Mouse (Mus musculus) hindbrain, postnatal 0 days (tissue): ENCODE measurements around the gene Gm8765. TPM values are rescaled to one million over a fixed set of nuclear protein-coding genes. Genes with fewer than 3 reads are reported as not detected.
"Not testable (repeated sequence)": the region's sequence is repeated elsewhere in the genome, so short reads cannot be mapped to it uniquely, and the experiment has no call there.

Experiments
- ATAC-seq: fragments of 200-750 bp; cut with Nextera tagmentation; 2 replicates; pipeline ENCODE4 v1.8.0; 2017; ENCODE audit warnings: mild to moderate bottlenecking, moderate TSS enrichment, moderate library complexity
- DNase-seq: peaks from one replicate; pipeline ENCODE4 v3.0.0-alpha.2; 2015; ENCODE audit warnings: low spot score
- H3K27ac ChIP-seq: fragments of 300-500 bp; sonication (generic); 2 replicates; pipeline ENCODE4 v1.5.1; 2014; ENCODE audit warnings: mild to moderate bottlenecking
- H3K27me3 ChIP-seq: fragments of 300-500 bp; sonication (generic); 2 replicates; pipeline ENCODE4 v1.6.1; 2014; ENCODE audit warnings: low read length, mixed read lengths; ENCODE audit not compliant: insufficient read depth
- H3K36me3 ChIP-seq: fragments of 300-500 bp; sonication (generic); 2 replicates; pipeline ENCODE4 v1.6.1; 2014; ENCODE audit warnings: low read length, mixed read lengths; ENCODE audit not compliant: insufficient read depth
- H3K4me1 ChIP-seq: fragments of 300-500 bp; sonication (generic); 2 replicates; pipeline ENCODE4 v1.6.1; 2014; ENCODE audit warnings: antibody characterized with exemption, low read length, mixed read lengths; ENCODE audit not compliant: insufficient read depth
- H3K4me2 ChIP-seq: fragments of 300-500 bp; sonication (generic); 2 replicates; pipeline ENCODE4 v1.6.1; 2014; ENCODE audit warnings: low read depth, mild to moderate bottlenecking, low read length, moderate library complexity, mixed read lengths
- H3K4me3 ChIP-seq: fragments of 300-500 bp; sonication (generic); 2 replicates; pipeline ENCODE4 v1.5.1; 2014; ENCODE audit warnings: low read length
- H3K9ac ChIP-seq: fragments of 300-500 bp; sonication (generic); replicated peaks from 2 replicates; pipeline ENCODE4 v1.6.1; 2014; ENCODE audit warnings: mild to moderate bottlenecking, low read length, moderate library complexity, mixed read lengths
- H3K9me3 ChIP-seq: fragments of 300-500 bp; sonication (generic); 2 replicates; pipeline ENCODE4 v1.6.1; 2016; ENCODE audit warnings: low read length, mixed read lengths
- CTCF ChIP-seq: IDR thresholded peaks from 2 replicates; pipeline ENCODE4 v1.5.1; 2016; ENCODE audit warnings: antibody characterized with exemption, control low read depth, low read depth
- WGBS: fragments of 180-500 bp; shearing (Covaris S2); extraction: QIAGEN DNeasy Blood & Tissue Kit; methylation state at CpG from one replicate; pipeline ENCODE4 v1.1.7; 2014; 5-methylcytosine and 5-hydroxymethylcytosine counted together
- microRNA-seq, 2 experiments: library from miRNA; unstranded; fragments of <30 nt; microRNA quantifications; one replicate each; pipeline ENCODE4; 2016
- polyA plus RNA-seq: library from polyadenylated mRNA; unstranded; fragments of >200 nt; fragmentation: Nextera tagmentation; extraction: Ambion mirVana; gene quantifications from 2 replicates; pipeline ENCODE4 v1.2.1, GENCODE M21; 2015
- total RNA-seq: library from RNA; depleted of rRNA; stranded (reverse); fragments of >200 nt; gene quantifications from 2 replicates; pipeline ENCODE4 v1.2.3, GENCODE M21; 2014; rRNA removed

Gene Gm8765
- total RNA-seq = not detected in 2 replicates
- not detected in 2 replicates for polyA plus RNA-seq

DNA sequence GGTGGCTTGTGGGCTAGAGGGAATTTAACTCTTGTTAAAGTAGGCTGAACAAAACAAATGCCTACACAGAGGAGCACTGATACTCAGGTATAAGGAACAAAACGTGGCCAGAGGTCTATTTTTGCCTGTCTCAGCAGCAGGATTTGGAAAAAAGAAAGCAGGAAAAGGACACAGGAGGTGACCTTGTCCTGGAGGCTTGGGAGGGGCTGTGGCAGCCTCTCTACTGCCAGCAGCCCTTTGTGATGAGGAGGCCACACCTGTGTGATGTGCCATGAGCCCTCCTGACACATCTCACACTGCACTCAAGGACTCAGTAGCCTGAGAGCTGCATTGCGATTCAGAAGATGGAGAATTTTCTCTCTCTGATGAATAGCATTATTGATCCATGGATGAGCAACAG lies at the start of gene Gm8765:
Gm8765 (plus strand) TSS at position 301 of the 400 bp plus-strand sequence.
- not testable (repeated sequence) for H3K9ac ChIP-seq, H3K27ac ChIP-seq, DNase-seq, H3K4me3 ChIP-seq, H3K9me3 ChIP-seq, ATAC-seq, H3K27me3 ChIP-seq, H3K4me1 ChIP-seq, H3K4me2 ChIP-seq, H3K36me3 ChIP-seq
- WGBS = 30% methylated on average over 1 of the region's 2 CpGs

DNA sequence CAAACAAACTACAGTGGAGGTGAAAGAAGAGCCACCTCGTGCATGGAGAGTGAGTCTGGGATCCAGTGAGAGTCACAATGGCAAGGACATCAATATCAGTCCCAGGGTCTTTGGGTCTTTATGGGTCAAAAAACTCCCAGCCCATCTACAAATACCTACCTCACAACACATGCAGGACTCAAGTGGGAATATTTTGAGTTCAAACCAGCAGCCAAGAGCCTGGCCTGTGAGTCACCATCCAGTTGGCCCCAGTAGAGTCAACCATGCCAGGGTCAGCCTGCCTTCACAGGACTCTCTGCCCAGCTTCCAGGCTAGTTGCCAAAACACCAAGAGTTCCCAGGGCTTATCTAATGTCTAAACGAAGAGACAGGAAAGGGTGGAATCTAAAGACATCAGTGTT lies 49.3 kb upstream of the Gm8765 start:
- H3K4me3 ChIP-seq, H3K27ac ChIP-seq, H3K9me3 ChIP-seq, DNase-seq, ATAC-seq, H3K36me3 ChIP-seq, H3K4me2 ChIP-seq, H3K4me1 ChIP-seq, H3K9ac ChIP-seq, H3K27me3 ChIP-seq: not testable (repeated sequence)
- WGBS = 76% methylated on average over 2 of the region's 2 CpGs

GRCm38 (mm10) chr13:50750282-50750681 lies 52.2 kb downstream of the Gm8765 start:
- H3K9me3 ChIP-seq, H3K27me3 ChIP-seq: not testable (repeated sequence)
- TF ChIP-seq CTCF = 0 out of 2 replicates have a peak, but pooled peaks have one; percentile 7

GRCm38 (mm10) chr13:50751732-50752131 lies 53.6 kb downstream of the Gm8765 start:
- Histone ChIP-seq H3K4me3 (no peak overlapping the region), H3K36me3 (no peaks in the 10 kb centered on the region), H3K4me1 (no peaks in the 10 kb centered on the region), H3K9ac (no peak overlapping the region), H3K4me2 (no peak overlapping the region), H3K9me3 (no peaks in the 10 kb centered on the region), H3K27me3 (no peaks in the 10 kb centered on the region), H3K27ac (no peak overlapping the region)
- ATAC-seq (no peak), DNase-seq (no peak)
- WGBS = 89% methylated on average over 2 of the region's 2 CpGs
- TF ChIP-seq CTCF = no peak

More at GRCm38 (mm10) chr13:50750282-50750681, 52.2 kb downstream of the Gm8765 start:
- not testable (repeated sequence) for H3K9ac ChIP-seq, H3K36me3 ChIP-seq, H3K27ac ChIP-seq, H3K4me2 ChIP-seq, ATAC-seq, DNase-seq, H3K4me3 ChIP-seq, H3K4me1 ChIP-seq

- not testable (repeated sequence) for H3K27ac ChIP-seq, ATAC-seq, H3K27me3 ChIP-seq, H3K9me3 ChIP-seq, H3K4me2 ChIP-seq, H3K9ac ChIP-seq, H3K4me1 ChIP-seq, H3K36me3 ChIP-seq, H3K4me3 ChIP-seq, DNase-seq
These were observed 54.8 kb downstream of the Gm8765 start for GRCm38 (mm10) chr13:50752961-50753360.

Small RNA genes lying within 50 kb of the gene (microRNA-seq; reads per million reads assigned to microRNA genes)
- 0 reads per million in 2 experiments for gene Gm23952

Other genes starting within 250 kb of the Gm8765 start
- gene Nutm2, start 231.0 kb upstream of the Gm8765 start, total RNA-seq = not detected in 2 replicates
- gene Nutm2, start 231.0 kb upstream of the Gm8765 start, polyA plus RNA-seq = not detected in 2 replicates
- gene Gm904, start 55.1 kb upstream of the Gm8765 start, total RNA-seq = not detected in 2 replicates
- gene Gm904, start 55.1 kb upstream of the Gm8765 start, polyA plus RNA-seq = not detected in 2 replicates